Mouse (Mus musculus) forebrain, embryonic 15.5 days (tissue): Measurements from ENCODE around the gene 4930442H23Rik. TPM values are rescaled to one million over a fixed set of nuclear protein-coding genes. Genes with fewer than 3 reads are reported as not detected.

Experiments used
- ATAC-seq: fragments of 200-750 bp; cut with Nextera tagmentation; replicated peaks from 2 replicates; pipeline ENCODE4 v1.8.0; 2017; ENCODE audit warnings: mild to moderate bottlenecking, moderate TSS enrichment, moderate library complexity
- H3K27ac ChIP-seq: fragments of 300-500 bp; sonication (generic); replicated peaks from 2 replicates; pipeline ENCODE4 v1.5.1; 2015; ENCODE audit warnings: mild to moderate bottlenecking, inconsistent platforms
- H3K27me3 ChIP-seq: fragments of 300-500 bp; sonication (generic); 2 replicates; pipeline ENCODE4 v1.6.1; 2015; ENCODE audit warnings: inconsistent platforms
- H3K36me3 ChIP-seq: fragments of 300-500 bp; sonication (generic); 2 replicates; pipeline ENCODE4 v1.6.1; 2015; ENCODE audit warnings: mild to moderate bottlenecking, inconsistent platforms
- H3K4me1 ChIP-seq: fragments of 300-500 bp; sonication (generic); 2 replicates; pipeline ENCODE4 v1.6.1; 2015; ENCODE audit warnings: inconsistent platforms
- H3K4me2 ChIP-seq: fragments of 300-500 bp; sonication (generic); replicated peaks from 2 replicates; pipeline ENCODE4 v1.6.1; 2015; ENCODE audit warnings: mild to moderate bottlenecking, inconsistent platforms
- H3K4me3 ChIP-seq: fragments of 300-500 bp; sonication (generic); 2 replicates; pipeline ENCODE4 v1.5.1; 2015; ENCODE audit warnings: mild to moderate bottlenecking, inconsistent platforms
- H3K9ac ChIP-seq: fragments of 300-500 bp; sonication (generic); replicated peaks from 2 replicates; pipeline ENCODE4 v1.6.1; 2015; ENCODE audit warnings: mild to moderate bottlenecking, inconsistent platforms
- H3K9me3 ChIP-seq: fragments of 300-500 bp; sonication (generic); 2 replicates; pipeline ENCODE4 v1.6.1; 2016; ENCODE audit warnings: inconsistent platforms
- WGBS: fragments of 180-500 bp; shearing (Covaris S2); methylation state at CpG from one replicate; pipeline ENCODE4 v1.1.7; 2015; ENCODE audit warnings: mixed read lengths; 5-methylcytosine and 5-hydroxymethylcytosine counted together
- polyA plus RNA-seq: library from polyadenylated mRNA; unstranded; fragments of >200 nt; fragmentation: Nextera tagmentation; extraction: Ambion mirVana; gene quantifications from 2 replicates; pipeline ENCODE4 v1.2.1, GENCODE M21; 2015

Gene 4930442H23Rik
- polyA plus RNA-seq, 1 experiment from 2014 or later: 0.14 TPM

DNA sequence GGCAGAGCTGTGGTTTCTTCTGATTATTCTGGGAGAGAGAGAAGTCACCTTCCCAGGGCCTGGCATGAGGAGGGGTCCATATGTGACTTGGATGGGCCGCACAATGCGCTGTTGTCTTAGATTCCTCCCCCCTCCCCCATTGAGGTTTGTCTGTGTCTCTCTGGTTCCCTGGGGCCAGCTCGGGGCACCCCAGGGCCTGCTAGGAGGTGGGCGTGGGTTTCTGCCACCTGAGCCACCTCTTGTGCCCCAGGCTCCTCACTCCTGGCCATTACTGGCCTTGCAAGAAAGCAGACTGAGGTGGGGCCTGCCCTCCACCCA, 44.2 kb downstream of the 4930442H23Rik start:
- Histone ChIP-seq H3K36me3 (peaks cover 10% of the 10 kb centered on the region), H3K9me3 (no peaks in the 10 kb centered on the region), H3K4me1 (peaks cover 64% of the 10 kb centered on the region), H3K9ac (no peak overlapping the region), H3K4me2 (0 out of 2 replicates have a peak overlapping the region, but pooled peaks have one; percentile 89), H3K27me3 (peaks cover 14% of the 10 kb centered on the region), H3K4me3 (0 out of 2 replicates have a peak overlapping the region, but pooled peaks have one; percentile 91), H3K27ac (0 out of 2 replicates have a peak overlapping the region, but pooled peaks have one; percentile 9)
- ATAC-seq: no peak
- WGBS: 81% methylated on average over 4 of the region's 4 CpGs

GRCm38 (mm10) chr10:81138821-81139528, 44.7 kb downstream of the 4930442H23Rik start:
- Histone ChIP-seq H3K27me3 (peaks cover 19% of the 10 kb centered on the region), H3K4me3 (peak overlapping the region; percentile 91), H3K9me3 (no peaks in the 10 kb centered on the region), H3K9ac (peak overlapping the region; percentile 76), H3K27ac (peak overlapping the region; percentile 84; the same call in 1 of the 2 replicates), H3K4me2 (peak overlapping the region; percentile 89), H3K4me1 (peaks cover 64% of the 10 kb centered on the region), H3K36me3 (peaks cover 5% of the 10 kb centered on the region)
- no peak for ATAC-seq
- WGBS: 60% methylated on average over 11 of the region's 11 CpGs

DNA sequence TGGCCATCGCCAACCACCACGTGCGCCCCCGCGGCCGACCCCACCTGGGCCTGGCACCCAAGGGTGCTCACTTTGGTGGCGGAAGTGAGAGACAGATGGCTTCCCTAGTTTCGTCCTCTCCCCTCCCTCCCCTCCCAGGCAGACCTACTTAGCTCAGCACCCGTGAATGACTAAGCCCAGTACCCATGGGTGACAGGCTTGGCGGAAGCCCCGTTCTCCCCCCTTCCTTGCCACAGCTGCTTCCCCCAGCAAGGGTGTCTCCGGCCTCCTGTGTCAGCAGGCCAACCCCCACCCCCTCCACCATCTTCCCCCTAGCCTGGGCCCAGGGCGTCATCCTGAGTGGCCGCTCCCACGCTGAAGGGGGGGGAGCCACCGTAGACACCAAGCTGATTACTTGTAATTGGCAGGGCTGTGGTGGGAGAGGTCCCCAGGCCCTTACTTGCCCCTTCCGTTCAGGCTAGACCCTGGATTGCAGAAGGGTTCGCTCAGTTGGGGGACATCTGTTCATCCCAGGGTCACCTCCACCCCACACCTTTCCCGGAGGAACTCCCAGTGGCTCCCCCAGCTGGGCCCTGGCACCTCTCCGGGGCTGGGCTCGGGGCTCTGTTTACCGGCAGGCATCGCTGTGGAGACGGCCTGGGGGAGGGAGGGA, 45.4 kb downstream of the 4930442H23Rik start:
- peak overlapping the region; percentile 91 for H3K4me3 ChIP-seq
- H3K27ac ChIP-seq: peak overlapping the region; percentile 84
- H3K27me3 ChIP-seq: peaks cover 27% of the 10 kb centered on the region
- peaks cover 64% of the 10 kb centered on the region for H3K4me1 ChIP-seq
- no peaks in the 10 kb centered on the region for H3K36me3 ChIP-seq
- H3K9ac ChIP-seq: peak overlapping the region; percentile 76
- no peaks in the 10 kb centered on the region for H3K9me3 ChIP-seq
- ATAC-seq: no peak
- peak overlapping the region; percentile 89 for H3K4me2 ChIP-seq
- WGBS: under 1% methylated on average over 24 of the region's 24 CpGs

DNA sequence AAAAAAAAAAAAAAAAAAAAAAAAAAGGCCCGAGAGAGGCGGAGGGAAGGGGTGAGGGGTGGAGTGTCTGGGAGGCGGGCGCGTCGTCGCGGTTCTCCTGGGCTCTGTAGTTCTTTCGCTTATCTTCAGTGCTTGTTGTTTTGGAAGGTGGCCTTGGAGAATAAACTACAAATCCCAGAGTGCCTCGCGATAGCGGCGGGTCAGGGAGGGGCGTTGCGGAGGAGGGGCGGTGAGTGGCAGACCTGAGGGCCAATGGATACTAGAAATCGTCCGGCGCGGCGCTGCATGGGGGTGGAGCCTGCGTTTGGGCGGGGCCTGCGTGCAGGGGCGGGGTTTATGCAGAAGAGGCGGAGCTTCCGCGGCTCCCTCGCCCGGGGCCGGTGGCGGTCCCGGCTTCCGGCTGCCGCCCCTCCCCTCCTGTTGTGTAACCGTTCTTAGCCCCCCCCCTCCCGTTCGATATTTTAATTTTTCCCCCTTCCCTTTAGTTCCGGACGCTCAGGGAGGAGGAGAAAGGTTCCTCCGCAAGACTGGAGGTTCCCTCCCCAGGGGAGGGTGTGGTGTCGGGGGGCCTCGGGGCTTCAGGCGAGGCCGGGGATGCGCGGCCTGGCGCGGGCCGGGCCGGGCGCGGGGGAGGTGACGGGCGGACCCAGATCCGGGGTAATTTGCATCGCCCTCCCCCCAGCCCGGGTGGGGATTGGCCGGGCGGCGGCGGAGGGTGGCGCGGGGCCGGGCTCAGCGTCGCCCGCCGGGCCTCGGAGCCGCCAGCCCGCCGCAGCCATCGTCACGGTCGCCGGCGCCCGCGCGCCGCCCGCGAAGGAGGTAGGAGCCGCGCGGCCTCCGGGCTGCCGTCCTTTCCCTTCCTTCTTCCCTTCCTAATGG, 46.2 kb downstream of the 4930442H23Rik start:
- WGBS: under 1% methylated on average over 83 of the region's 89 CpGs
- ATAC-seq: peak; percentile 93
- Histone ChIP-seq H3K27me3 (peaks cover 33% of the 10 kb centered on the region), H3K4me2 (peak overlapping the region; percentile 89), H3K4me1 (peaks cover 58% of the 10 kb centered on the region), H3K9ac (peak overlapping the region; percentile 76), H3K9me3 (no peaks in the 10 kb centered on the region), H3K4me3 (peak overlapping the region; percentile 91), H3K36me3 (no peaks in the 10 kb centered on the region), H3K27ac (peak overlapping the region; percentile 98)

DNA sequence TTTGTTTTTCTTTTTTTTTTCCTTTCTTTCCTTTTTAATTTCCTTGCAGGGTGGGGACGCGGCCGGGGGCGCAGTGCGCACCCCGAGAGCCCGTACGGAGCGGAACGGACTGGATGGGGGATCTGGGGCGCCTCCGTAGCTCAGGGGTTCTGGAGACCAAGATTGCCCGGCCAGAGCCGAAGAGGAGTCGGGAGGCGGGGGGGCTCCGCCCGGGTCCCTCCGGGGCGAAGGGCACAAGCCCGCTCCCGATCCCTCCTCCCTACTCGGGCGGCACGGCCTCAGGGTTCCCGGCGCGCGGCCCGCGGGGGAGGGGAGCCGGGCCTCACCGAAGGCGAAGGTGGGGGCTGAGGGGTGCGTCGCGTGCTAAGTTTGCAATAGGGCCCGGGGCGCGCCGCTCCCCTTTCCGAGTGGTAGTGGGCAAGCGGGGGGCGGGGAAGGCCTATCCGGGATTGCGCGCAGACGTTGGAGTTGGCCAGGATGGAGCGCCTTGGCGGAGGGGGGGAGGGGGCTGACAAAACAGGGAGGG, 46.9 kb downstream of the 4930442H23Rik start:
- peaks cover 36% of the 10 kb centered on the region for H3K27me3 ChIP-seq
- H3K27ac ChIP-seq: peak overlapping the region; percentile 98
- H3K9me3 ChIP-seq: no peaks in the 10 kb centered on the region
- H3K4me1 ChIP-seq: peaks cover 53% of the 10 kb centered on the region
- H3K4me2 ChIP-seq: peak overlapping the region; percentile 93
- WGBS: 0% methylated on average over 36 of the region's 50 CpGs
- H3K4me3 ChIP-seq: peak overlapping the region; percentile 91
- H3K9ac ChIP-seq: peak overlapping the region; percentile 97
- no peaks in the 10 kb centered on the region for H3K36me3 ChIP-seq
- peak; percentile 61 for ATAC-seq

DNA sequence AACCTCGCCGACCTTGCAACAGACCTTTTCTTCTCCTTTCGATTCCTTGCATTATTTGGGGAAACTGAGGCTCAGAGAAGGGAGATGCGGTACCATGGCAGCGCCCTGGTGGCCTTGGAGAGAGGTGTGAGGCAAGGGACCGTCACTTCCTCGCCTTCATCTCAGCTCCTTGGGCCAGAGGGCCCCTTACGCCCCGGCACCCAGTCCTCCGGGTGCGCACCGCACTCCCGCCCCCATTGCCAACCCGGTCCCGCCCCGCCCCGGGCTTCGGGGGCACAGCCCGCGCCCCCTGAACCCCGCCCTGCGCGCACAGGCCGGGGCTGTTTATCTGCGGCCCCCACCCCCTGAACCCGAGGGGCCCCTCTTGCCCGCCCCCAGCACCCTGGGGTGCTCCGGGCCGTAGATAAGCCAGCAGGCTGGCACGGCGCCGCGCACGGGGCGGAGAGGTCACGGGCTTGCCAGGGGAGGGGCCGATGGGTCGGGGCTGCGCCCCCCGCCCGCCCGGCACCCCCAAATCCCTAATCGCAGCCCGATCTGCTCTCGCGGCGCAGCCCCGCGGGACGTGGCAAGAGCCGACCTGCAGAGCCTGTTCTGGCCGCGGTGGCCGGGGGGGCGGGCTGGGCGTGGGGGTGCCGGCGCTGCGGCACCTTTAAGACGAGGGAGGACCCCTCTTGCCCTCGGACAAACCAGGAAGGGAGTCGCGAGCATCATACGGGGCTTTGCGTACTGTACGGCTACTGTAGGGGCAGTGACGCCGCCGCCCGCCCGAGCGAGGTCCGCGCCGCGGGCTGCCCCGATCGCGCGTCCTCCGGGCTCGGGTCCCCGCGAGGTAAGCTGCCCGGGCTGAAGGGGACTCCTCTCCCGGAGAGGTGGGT, 47.6 kb downstream of the 4930442H23Rik start:
- H3K4me2 ChIP-seq: peak overlapping the region; percentile 93
- ATAC-seq: peak; percentile 21; the same call in 1 of the 2 replicates
- no peaks in the 10 kb centered on the region for H3K9me3 ChIP-seq
- H3K27ac ChIP-seq: peak overlapping the region; percentile 98
- peak overlapping the region; percentile 91 for H3K4me3 ChIP-seq
- under 1% methylated on average over 79 of the region's 86 CpGs for WGBS
- H3K36me3 ChIP-seq: no peaks in the 10 kb centered on the region
- H3K9ac ChIP-seq: peak overlapping the region; percentile 97
- peaks cover 46% of the 10 kb centered on the region for H3K4me1 ChIP-seq
- H3K27me3 ChIP-seq: peaks cover 36% of the 10 kb centered on the region

GRCm38 (mm10) chr10:81134966-81135681, 48.5 kb downstream of the 4930442H23Rik start, which contains the start of gene Zbtb7a:
Gene Zbtb7a, plus strand, starts transcription at chr10:81135220.
- peak within 1 kb of the TSS; percentile 98 for H3K27ac ChIP-seq
- H3K36me3 ChIP-seq: no peaks in the 10 kb centered on the region
- peaks cover 36% of the 10 kb centered on the region for H3K4me1 ChIP-seq
- H3K9ac ChIP-seq: peak within 1 kb of the TSS; percentile 97
- ATAC-seq: no peak
- WGBS: 2% methylated on average over 40 of the region's 41 CpGs
- H3K4me2 ChIP-seq: peak within 1 kb of the TSS; percentile 93
- peaks cover 36% of the 10 kb centered on the region for H3K27me3 ChIP-seq
- H3K9me3 ChIP-seq: no peaks in the 10 kb centered on the region
- H3K4me3 ChIP-seq: peak within 1 kb of the TSS; percentile 91

GRCm38 (mm10) chr10:81134181-81134587, 49.5 kb downstream of the 4930442H23Rik start:
- H3K4me2 ChIP-seq: no peak overlapping the region
- H3K27me3 ChIP-seq: peaks cover 42% of the 10 kb centered on the region
- H3K4me3 ChIP-seq: no peak overlapping the region
- no peak for ATAC-seq
- H3K27ac ChIP-seq: no peak overlapping the region
- H3K4me1 ChIP-seq: peaks cover 30% of the 10 kb centered on the region
- no peaks in the 10 kb centered on the region for H3K9me3 ChIP-seq
- no peak overlapping the region for H3K9ac ChIP-seq
- WGBS: 2% methylated on average over 16 of the region's 16 CpGs
- H3K36me3 ChIP-seq: no peaks in the 10 kb centered on the region
